Mouse (Mus musculus) erythroblast, embryonic 14.5 days (primary cell): Measurements from ENCODE around the gene Ccdc127.

ENCODE experiments used
- GATA1 ChIP-seq: IDR thresholded peaks from 2 replicates; pipeline ENCODE4 v1.6.1; 2012; ENCODE audit warnings: low read length, inconsistent platforms, mixed read lengths
- TAL1 ChIP-seq: IDR thresholded peaks from 3 replicates; pipeline ENCODE4 v1.6.1; 2012; ENCODE audit warnings: low read length, inconsistent platforms, mixed read lengths

DNA sequence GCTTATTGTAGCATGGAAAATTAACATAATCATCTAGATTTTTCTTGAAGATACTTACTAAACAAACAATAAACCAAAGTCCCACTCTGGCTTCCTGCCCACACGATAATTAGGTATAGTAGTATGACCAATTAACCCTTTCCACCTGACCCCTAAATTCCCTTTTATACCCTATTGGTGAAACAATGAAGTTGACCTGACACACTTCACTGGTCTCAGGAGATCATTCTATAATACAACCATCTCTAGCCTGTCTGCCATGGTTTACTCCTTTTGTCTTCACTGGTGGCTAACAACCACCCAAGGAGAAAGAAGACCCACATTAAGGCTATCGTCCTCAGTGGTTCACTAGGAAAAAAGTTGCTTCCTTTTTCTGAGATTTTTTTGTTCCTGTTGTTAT lies 41.0 kb downstream of the Ccdc127 start:
- TF ChIP-seq GATA1: no peak
- no peak for TF ChIP-seq TAL1
